Mouse (Mus musculus): ENCODE measurements at regions not wholly inside any gene's neighbourhood (a gene's known extent, or its start where the extent isn't known, plus 50 kb on each side); places are given as distances from the start of the nearest gene placed in this dataset.
"Not testable (repeated sequence)": the region's sequence is repeated elsewhere in the genome, so short reads cannot be mapped to it uniquely, and the experiment has no call there.

- no peak for DNase-seq
These were observed 552.7 kb downstream of the Hdgfl1 start for GRCm38 (mm10) chr13:26217299-26217698.

- no peak for DNase-seq
These were observed 553.4 kb downstream of the Hdgfl1 start for GRCm38 (mm10) chr13:26216579-26216978.

- DNase-seq: no peak
These were observed 564.3 kb downstream of the Hdgfl1 start for GRCm38 (mm10) chr13:26205532-26206105.

GRCm38 (mm10) chr13:26194646-26195045 lies 575.3 kb downstream of the Hdgfl1 start:
- no peak for DNase-seq

GRCm38 (mm10) chr13:26183879-26184278 lies 586.1 kb downstream of the Hdgfl1 start:
- no peak for DNase-seq

DNA sequence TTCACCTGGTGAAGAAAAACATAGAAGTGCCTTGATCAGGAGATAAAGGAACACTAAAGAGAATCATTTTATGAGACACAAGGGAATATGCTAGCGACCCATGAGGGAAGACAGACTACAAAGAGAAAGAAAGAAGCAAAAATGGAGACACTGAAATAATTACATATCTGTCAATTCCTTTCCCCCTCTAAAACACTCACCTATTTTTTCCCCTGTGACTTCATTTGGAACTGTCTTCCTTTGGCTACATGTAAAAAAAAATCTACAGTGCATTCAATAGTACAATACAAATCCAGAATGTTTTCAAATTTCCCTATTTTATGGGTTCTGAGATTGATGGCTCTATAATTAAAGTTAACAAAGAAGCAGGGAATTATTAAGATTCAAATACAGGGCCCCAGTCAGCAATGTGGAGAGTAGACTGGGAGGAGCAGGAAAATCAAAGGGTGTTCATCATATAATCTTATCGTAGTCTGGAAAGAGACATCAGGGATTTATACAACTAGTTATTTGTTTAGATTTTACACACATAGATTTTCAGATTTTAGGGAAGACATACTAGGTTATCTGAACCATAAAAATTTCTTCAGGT lies 598.0 kb downstream of the Hdgfl1 start:
- DNase-seq: no peak

- DNase-seq: no peak
These were observed 600.3 kb downstream of the Hdgfl1 start for GRCm38 (mm10) chr13:26169641-26170040.

DNA sequence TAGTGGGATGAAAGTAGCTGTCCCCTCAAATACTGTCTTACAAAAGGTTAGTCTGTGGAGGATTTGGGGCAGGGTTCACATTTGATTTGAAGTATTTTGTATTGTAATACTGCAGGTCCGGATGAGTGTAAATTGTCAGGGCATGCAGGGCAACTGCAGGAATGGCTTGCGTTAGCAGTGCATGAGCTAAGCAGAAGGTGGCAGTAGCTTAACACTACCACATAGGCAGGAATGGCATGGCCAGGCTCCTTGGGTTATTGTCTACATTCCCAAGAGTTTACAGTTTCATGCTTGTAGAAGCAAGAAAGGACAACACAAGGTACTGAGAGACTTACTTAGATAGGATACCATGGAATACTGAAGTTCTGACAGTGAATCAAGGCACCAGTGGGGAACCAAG lies 611.3 kb downstream of the Hdgfl1 start:
- DNase-seq: no peak

- DNase-seq: no peak
These were observed 615.1 kb downstream of the Hdgfl1 start for GRCm38 (mm10) chr13:26154701-26155471.

DNA sequence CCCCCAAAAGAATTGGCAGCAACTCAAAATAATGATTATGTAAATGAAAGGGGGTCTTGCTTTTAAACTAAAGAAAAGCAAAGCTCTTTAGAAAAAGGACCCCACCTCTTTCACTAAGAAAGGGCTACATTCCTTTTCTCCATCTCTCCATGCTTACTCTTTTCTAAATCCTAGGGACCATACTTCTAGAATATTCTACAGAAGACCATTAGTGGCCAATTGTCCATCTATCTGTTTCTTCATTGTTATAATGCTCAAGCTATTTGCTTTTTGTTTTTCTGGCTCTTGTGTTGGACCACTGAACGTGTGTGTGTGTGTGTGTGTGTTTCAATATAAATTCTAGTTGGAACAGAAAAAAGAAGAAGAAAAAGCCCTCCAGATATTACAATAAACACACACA lies 615.7 kb downstream of the Hdgfl1 start:
- no peak for DNase-seq

GRCm38 (mm10) chr13:26153093-26153492 lies 616.9 kb downstream of the Hdgfl1 start:
- DNase-seq: no peak

- no peak for DNase-seq
These were observed 619.5 kb downstream of the Hdgfl1 start for GRCm38 (mm10) chr13:26150426-26150825.

GRCm38 (mm10) chr13:26142811-26143210 lies 627.2 kb downstream of the Hdgfl1 start:
- no peak for DNase-seq

GRCm38 (mm10) chr13:26119363-26119762 lies 650.6 kb downstream of the Hdgfl1 start:
- DNase-seq: no peak

- no peak for DNase-seq
These were observed 655.8 kb downstream of the Hdgfl1 start for GRCm38 (mm10) chr13:26114136-26114535.

GRCm38 (mm10) chr13:26113723-26114122 lies 656.2 kb downstream of the Hdgfl1 start:
- not testable (repeated sequence) for DNase-seq

DNA sequence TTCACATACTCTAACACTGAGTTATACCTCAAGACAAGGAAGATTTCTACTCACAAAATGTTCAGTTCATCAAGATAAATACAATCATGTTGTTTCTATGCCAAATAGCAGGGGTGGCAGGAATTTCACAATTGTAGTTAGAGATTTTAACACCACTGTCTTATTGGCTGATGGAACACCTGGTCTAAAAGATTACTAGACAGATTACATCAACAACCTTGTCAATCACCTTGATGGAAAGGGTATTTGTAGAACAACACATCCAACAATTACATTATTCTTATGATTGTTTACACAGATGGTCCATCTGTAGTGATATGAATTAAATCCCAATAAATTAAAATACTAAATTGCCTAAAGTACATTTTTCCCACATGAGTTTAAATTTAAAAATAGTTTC lies 657.4 kb downstream of the Hdgfl1 start:
- no peak for DNase-seq

DNA sequence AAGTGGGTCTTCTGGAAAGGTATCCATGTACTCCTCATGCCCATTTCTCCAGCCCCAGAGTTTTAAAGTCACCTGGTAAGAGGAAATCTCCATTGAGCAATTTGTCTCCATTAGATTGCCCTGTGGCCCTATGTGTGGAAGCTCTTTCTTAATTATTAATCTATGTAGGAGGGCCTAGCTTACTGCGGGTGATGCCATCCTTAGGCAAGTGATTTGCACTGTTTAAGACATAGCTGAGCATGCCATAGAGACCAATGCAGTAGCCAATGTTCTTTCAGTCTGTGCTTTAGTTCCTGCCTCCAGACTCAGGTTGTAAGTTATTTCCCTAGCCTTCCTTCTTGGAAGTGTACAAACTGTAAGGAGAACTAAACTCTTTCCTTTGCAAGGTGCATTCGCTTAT lies 661.0 kb downstream of the Hdgfl1 start:
- no peak for DNase-seq

GRCm38 (mm10) chr13:26088727-26089126 lies 681.2 kb downstream of the Hdgfl1 start:
- DNase-seq: no peak

GRCm38 (mm10) chr13:26080814-26081213 lies 689.2 kb downstream of the Hdgfl1 start:
- no peak for DNase-seq

DNA sequence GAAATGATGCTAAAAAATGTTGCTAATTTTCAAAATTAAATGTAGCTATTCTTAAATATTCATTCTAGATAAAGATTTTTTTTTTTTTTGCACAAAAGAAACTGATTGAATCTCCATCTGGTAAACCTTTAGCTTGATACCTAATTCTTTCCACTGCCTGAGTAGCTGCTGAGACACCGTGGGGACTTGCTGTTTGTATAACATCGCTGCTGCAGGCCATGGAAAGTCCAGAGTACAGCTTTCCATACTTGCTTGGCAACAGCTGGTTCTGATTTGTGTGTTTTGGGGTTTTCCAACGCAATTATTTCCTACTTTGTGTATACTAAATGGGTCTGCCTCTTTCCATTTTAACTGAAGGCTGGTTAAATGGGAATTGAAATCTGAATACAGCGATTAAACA lies 689.7 kb downstream of the Hdgfl1 start:
- DNase-seq: no peak

- no peak for DNase-seq
These were observed 690.6 kb downstream of the Hdgfl1 start for GRCm38 (mm10) chr13:26079362-26079761.

- DNase-seq: no peak
These were observed 708.6 kb downstream of the Hdgfl1 start for GRCm38 (mm10) chr13:26061322-26061721.

GRCm38 (mm10) chr13:26037699-26038098 lies 732.3 kb downstream of the Hdgfl1 start:
- no peak for DNase-seq
